Mouse (Mus musculus): Measurements from ENCODE around the gene Inpp4a.

GRCm38 (mm10) chr1:37430297-37430840, 130.7 kb downstream of the Inpp4a start:
- TF ChIP-seq ZC3H11A (IDR thresholded peaks at IDR 0.05; ENCODE audit: borderline replicate concordance, low read depth, low read length) (no peak), ZNF384 (IDR thresholded peaks at IDR 0.05; ENCODE audit: low read depth, low read length) (no peak), MAFK (IDR thresholded peaks at IDR 0.05; ENCODE audit: insufficient read depth, low read depth, low read length) (no peak), HCFC1 (IDR thresholded peaks at IDR 0.05; ENCODE audit: borderline replicate concordance, insufficient read depth, low read length) (no peak; the same call in 1 of the 2 replicates), CHD2 (IDR thresholded peaks at IDR 0.05; ENCODE audit: low read depth, low read length) (no peak)
